ENCODE assay signal across 8 mouse cellular contexts in the genomic region with DNA sequence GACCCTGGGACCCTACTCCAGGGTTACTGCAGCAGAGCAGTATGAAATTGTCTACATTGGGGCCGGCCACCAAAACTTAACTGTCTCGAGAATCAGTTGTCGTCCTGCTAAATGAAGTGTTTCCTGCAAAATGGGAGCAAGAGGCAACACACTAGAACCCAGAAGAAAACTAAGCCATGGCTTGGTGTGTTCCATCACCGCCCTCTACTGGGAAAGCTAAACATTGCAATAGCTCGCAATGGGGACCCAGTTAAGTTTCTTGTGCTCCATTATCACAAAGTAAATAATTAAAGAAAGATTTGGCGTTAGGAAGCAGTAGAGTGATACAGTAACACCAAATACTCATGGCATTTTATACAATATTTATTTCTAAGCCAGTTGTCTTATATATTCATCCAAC.
A peak's percentile ranks its signal among the peaks of the same experiment; 100 is the strongest.
DNase-seq lines count a peak whose midpoint lies in the region; ATAC-seq and TF ChIP-seq lines count a peak whose summit lies in the region.

No protein-coding gene starts in this region.

- H3K4me1 ChIP-seq in hindbrain, embryonic 10.5 days (replicated peaks): no peaks in the 10 kb centered on the region
- H3K4me1 ChIP-seq in hindbrain, embryonic 13.5 days (replicated peaks): no peaks in the 10 kb centered on the region
- peaks cover 8% of the 10 kb centered on the region for H3K4me1 ChIP-seq in E14TG2a.4 (replicated peaks; ENCODE audit: low read depth, low read length)

- no peak overlapping the region for H3K4me2 ChIP-seq in hindbrain, embryonic 13.5 days

- no peaks in the 10 kb centered on the region for H3K27me3 ChIP-seq in hindbrain, embryonic 10.5 days (ENCODE audit: insufficient read depth, poor library complexity, severe bottlenecking)
- H3K27me3 ChIP-seq in hindbrain, embryonic 13.5 days: no peaks in the 10 kb centered on the region
- peaks cover 5% of the 10 kb centered on the region for H3K27me3 ChIP-seq in E14TG2a.4 (ENCODE audit: insufficient read depth, low read length)

- 25% methylated on average over 6 of the region's 6 CpGs for WGBS in hindbrain, embryonic 10.5 days
- whole genome bisulfite sequencing in hindbrain, embryonic 13.5 days: 29% methylated on average over 6 of the region's 6 CpGs

- DNase-seq in hindbrain, embryonic 10.5 days (ENCODE audit: low spot score): peak; percentile 47
- DNase-seq in cerebellum, adult 11 months: peak; percentile 30
- peak; percentile 53 to 67 for DNase-seq in heart, postnatal 10 days
- DNase-seq in left cerebral cortex, adult 18-20 months (ENCODE audit: low spot score in 2 of 2): peak; percentile 66 to 74
- peak; percentile 42 for DNase-seq in mesoderm, embryonic 11.5 days (ENCODE audit: low read depth, low spot score)

- no peaks in the 10 kb centered on the region for H3K36me3 ChIP-seq in hindbrain, embryonic 10.5 days
- H3K36me3 ChIP-seq in hindbrain, embryonic 13.5 days: no peaks in the 10 kb centered on the region
- H3K36me3 ChIP-seq in E14TG2a.4 (ENCODE audit: insufficient read depth, low read length): no peaks in the 10 kb centered on the region

- ATAC-seq in hindbrain, embryonic 13.5 days (ENCODE audit: low FRiP score): no peak
- no peak for ATAC-seq in monocyte, adult 5-6 weeks (replicated peaks; ENCODE audit: insufficient number of reproducible peaks, low FRiP score, low TSS enrichment, poor library complexity, severe bottlenecking)

- intact Hi-C loops in heart, postnatal 10 days (cut with DNase I): loop anchor here (1.0 to 2.0 kb wide), 2 partner anchors 73 to 219 kb away; no protein-coding TSS in a partner anchor

- H3K9me3 ChIP-seq in hindbrain, embryonic 10.5 days: no peaks in the 10 kb centered on the region
- H3K9me3 ChIP-seq in hindbrain, embryonic 13.5 days: no peaks in the 10 kb centered on the region
- no peaks in the 10 kb centered on the region for H3K9me3 ChIP-seq in E14TG2a.4 (ENCODE audit: low read length)

- peak; percentile 92 for TF ChIP-seq CTCF in E14TG2a.4 (conservative IDR thresholded peaks at IDR 0.05; ENCODE audit: low read length)

- H3K9ac ChIP-seq in hindbrain, embryonic 13.5 days: no peak overlapping the region

- no peak overlapping the region for H3K27ac ChIP-seq in hindbrain, embryonic 10.5 days
- H3K27ac ChIP-seq in hindbrain, embryonic 13.5 days: no peak overlapping the region

- no peak overlapping the region for H3K4me3 ChIP-seq in hindbrain, embryonic 10.5 days
- H3K4me3 ChIP-seq in hindbrain, embryonic 13.5 days: no peak overlapping the region
- H3K4me3 ChIP-seq in E14TG2a.4 (replicated peaks; ENCODE audit: low read length): no peak overlapping the region
